Mouse (Mus musculus) C2C12 (cell line): ENCODE measurements around the gene Rars2. TPM values are rescaled to one million over a fixed set of nuclear protein-coding genes. Genes with fewer than 3 reads are reported as not detected.

Source experiments
- H3K27me3 ChIP-seq: one replicate; pipeline ENCODE4 v1.6.1; 2011; ENCODE audit not compliant: control insufficient read depth, insufficient read depth, insufficient read length
- H3K36me3 ChIP-seq: one replicate; pipeline ENCODE4 v1.6.1; 2011; ENCODE audit not compliant: control insufficient read depth, insufficient read depth
- H3K4me3 ChIP-seq: one replicate; pipeline ENCODE4 v1.5.1; 2011; ENCODE audit warnings: mild to moderate bottlenecking, control low read depth; ENCODE audit not compliant: poor library complexity, insufficient read depth, severe bottlenecking
- H3K79me2 ChIP-seq: one replicate; pipeline ENCODE4 v1.6.1; 2011; ENCODE audit not compliant: control insufficient read depth, insufficient read depth
- H3K79me3 ChIP-seq: one replicate; pipeline ENCODE4 v1.6.1; 2011; ENCODE audit warnings: low read depth, control low read depth
- H3ac ChIP-seq: one replicate; pipeline ENCODE3; 2011; ENCODE audit warnings: low read depth; ENCODE audit not compliant: control insufficient read depth, insufficient read length
- CEBPB ChIP-seq: IDR thresholded peaks from one replicate; pipeline ENCODE4 v1.6.1; 2011; ENCODE audit warnings: low read depth, mild to moderate bottlenecking, control low read depth, moderate library complexity
- CTCF ChIP-seq: IDR thresholded peaks from one replicate; pipeline ENCODE4 v1.5.1; 2011; ENCODE audit not compliant: control insufficient read depth, insufficient read depth, insufficient read length
- FOSL1 ChIP-seq: IDR thresholded peaks from one replicate; pipeline ENCODE4 v1.8.0; 2011; ENCODE audit warnings: mild to moderate bottlenecking, low read length; ENCODE audit not compliant: poor library complexity, insufficient read depth, severe bottlenecking
- MAX ChIP-seq: IDR thresholded peaks from one replicate; pipeline ENCODE4 v1.6.1; 2011; ENCODE audit warnings: mild to moderate bottlenecking, control low read depth
- MYOD1 ChIP-seq: IDR thresholded peaks from one replicate; pipeline ENCODE4 v1.6.1; 2011; ENCODE audit warnings: low read depth; ENCODE audit not compliant: control insufficient read depth, insufficient read length
- MYOG ChIP-seq: IDR thresholded peaks from one replicate; pipeline ENCODE4 v1.6.1; 2011; ENCODE audit not compliant: control insufficient read depth, insufficient read length; ENCODE audit errors: extremely low read depth
- USF1 ChIP-seq: IDR thresholded peaks from one replicate; pipeline ENCODE4 v1.6.1; 2011; ENCODE audit warnings: low read depth, mild to moderate bottlenecking, control low read depth, moderate library complexity
- polyA plus RNA-seq: library from polyadenylated mRNA; unstranded; fragments of >200 nt; fragmentation: generic; extraction: Trizol; gene quantifications from one replicate; pipeline ENCODE4 v1.2.1, GENCODE M21; 2012; ENCODE audit warnings: missing spikeins

Gene Rars2
- polyA plus RNA-seq, 1 experiment = 9.7 TPM

DNA sequence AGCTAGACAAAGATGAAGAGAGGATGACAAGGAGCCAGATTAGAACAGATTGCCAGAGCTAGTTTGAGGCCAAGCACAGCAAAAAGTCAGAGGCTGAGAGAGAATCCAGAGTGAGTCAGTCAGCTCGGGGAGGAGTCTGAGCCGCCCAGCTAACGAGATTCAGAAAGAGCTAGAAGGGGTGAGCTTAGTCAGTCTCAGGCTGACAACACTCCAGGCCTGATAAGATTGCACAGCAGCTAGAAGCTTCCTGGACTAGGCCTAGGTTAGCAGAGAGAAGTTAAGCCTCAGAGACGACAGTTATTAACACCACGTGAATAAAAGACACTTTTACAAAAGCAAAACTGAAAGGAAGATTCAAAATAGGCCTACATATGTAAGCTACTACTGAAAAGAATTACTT lies 53.2 kb downstream of the Rars2 start:
- no peaks in the 10 kb centered on the region for H3K27me3 ChIP-seq
- H3K4me3 ChIP-seq = no peak overlapping the region
- no peaks in the 10 kb centered on the region for H3K79me3 ChIP-seq
- H3K36me3 ChIP-seq = peaks cover 65% of the 10 kb centered on the region
- no peak for TF ChIP-seq MYOG
- H3ac ChIP-seq = no peak overlapping the region
- no peaks in the 10 kb centered on the region for H3K79me2 ChIP-seq

GRCm38 (mm10) chr4:34673721-34674120 lies 59.0 kb downstream of the Rars2 start:
- no peak overlapping the region for H3ac ChIP-seq
- H3K79me2 ChIP-seq = no peaks in the 10 kb centered on the region
- peaks cover 34% of the 10 kb centered on the region for H3K36me3 ChIP-seq
- no peak for TF ChIP-seq MYOD1
- TF ChIP-seq FOSL1 = no peak
- TF ChIP-seq MAX = no peak
- TF ChIP-seq CEBPB = no peak
- TF ChIP-seq CTCF = no peak
- no peak for TF ChIP-seq USF1
- TF ChIP-seq MYOG = no peak
- no peaks in the 10 kb centered on the region for H3K27me3 ChIP-seq
- H3K4me3 ChIP-seq = no peak overlapping the region
- H3K79me3 ChIP-seq = no peaks in the 10 kb centered on the region

DNA sequence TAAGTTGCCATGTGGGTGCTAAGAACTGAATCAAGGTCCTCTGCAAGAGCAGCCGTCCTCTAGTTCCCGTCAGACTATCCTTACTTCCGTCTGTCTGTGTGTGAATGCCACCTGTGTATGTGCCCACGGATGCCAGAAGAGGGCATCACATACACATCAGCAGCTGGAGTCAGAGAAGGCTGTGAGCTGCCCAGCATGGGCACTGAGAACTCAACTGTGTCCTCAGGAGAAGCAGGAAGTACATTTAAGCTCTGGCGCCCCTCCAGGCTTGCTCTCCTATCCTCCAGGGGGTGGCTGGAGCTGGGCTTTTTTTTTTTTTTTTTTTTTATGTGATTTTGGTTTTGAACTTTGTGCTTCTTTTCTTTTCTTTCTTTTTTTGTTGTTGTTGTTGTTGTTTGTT lies 65.8 kb downstream of the Rars2 start:
- Histone ChIP-seq H3K4me3 (no peak overlapping the region), H3ac (no peak overlapping the region)
- no peak for TF ChIP-seq MYOD1
- no peak for TF ChIP-seq FOSL1
- TF ChIP-seq USF1 = no peak
- no peak for TF ChIP-seq MYOG
- TF ChIP-seq CTCF = no peak
- no peak for TF ChIP-seq CEBPB
- TF ChIP-seq MAX = no peak

DNA sequence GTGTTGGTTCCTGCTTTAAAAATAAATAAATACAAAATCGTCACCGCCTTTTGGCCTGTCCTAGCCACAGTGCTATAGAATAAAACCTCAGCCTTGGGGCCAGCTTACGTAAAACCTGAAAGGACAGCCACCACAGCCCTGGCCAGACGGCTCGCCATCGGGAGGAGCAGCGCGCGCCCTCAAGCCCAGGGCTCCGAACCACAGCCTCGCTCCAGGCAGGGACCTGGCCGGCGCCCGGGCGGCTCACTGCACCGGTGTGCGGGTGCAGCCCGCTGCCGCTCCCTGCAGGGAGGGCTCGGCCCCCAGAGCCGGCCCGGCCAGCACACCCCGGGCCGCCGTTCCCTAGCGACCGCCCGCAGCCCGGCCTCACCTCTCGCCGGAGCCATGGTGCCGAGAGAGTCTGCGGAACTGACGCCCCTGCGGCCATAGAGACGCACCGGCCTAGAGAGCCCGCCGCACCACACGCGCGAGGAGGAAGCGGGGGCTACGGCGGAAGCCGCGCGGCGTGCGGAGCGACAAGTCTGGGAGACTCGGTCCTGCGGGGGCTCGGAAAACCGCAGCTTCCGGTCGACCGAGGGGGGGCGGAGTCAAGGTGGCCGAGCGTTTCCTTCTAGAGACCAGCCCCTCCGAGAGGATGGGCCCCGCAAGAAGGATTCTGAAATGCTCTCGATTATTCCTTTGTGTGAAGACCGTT lies 72.3 kb downstream of the Rars2 start, which contains the start of gene Slc35a1:
TSS of gene Slc35a1 (minus strand) at position 565 of the 694 bp plus-strand sequence.
- Histone ChIP-seq H3K4me3 (peak within 1 kb of the TSS; percentile 52), H3K79me2 (peaks cover 32% of the 10 kb centered on the region), H3K27me3 (no peaks in the 10 kb centered on the region), H3K36me3 (no peaks in the 10 kb centered on the region), H3ac (peak within 1 kb of the TSS; percentile 82), H3K79me3 (peaks cover 6% of the 10 kb centered on the region)
- TF ChIP-seq CTCF (no peak), MAX (no peak), FOSL1 (no peak), USF1 (no peak)

More for the DNA sequence above, 65.8 kb downstream of the Rars2 start:
- peaks cover 17% of the 10 kb centered on the region for H3K79me2 ChIP-seq
- no peaks in the 10 kb centered on the region for H3K27me3 ChIP-seq
- H3K79me3 ChIP-seq = peaks cover 2% of the 10 kb centered on the region
- peaks cover 7% of the 10 kb centered on the region for H3K36me3 ChIP-seq

DNA sequence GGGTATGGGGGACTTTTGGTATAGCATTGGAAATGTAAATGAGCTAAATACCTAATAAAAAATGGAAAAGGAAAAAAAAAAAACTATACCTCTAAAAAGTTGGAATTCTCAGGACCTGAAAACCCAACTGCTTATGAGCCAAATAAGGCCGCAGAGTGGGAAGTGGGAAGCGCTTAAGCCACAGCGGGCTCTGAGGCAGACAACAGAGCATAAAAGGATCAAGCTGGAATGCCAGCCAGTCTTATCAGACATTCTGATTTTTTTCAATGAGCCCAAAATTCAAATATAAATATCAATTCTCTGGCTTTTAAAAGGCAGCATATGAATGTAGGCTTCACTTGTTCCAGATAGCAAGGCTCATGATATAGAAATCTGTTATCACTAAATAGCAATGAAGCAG lies 73.3 kb downstream of the Rars2 start:
- Histone ChIP-seq H3ac (no peak overlapping the region), H3K27me3 (no peaks in the 10 kb centered on the region), H3K79me3 (peaks cover 6% of the 10 kb centered on the region), H3K36me3 (no peaks in the 10 kb centered on the region), H3K79me2 (peaks cover 32% of the 10 kb centered on the region), H3K4me3 (no peak overlapping the region)
- TF ChIP-seq MAX = no peak
- no peak for TF ChIP-seq FOSL1
- TF ChIP-seq MYOG = no peak
- TF ChIP-seq USF1 = no peak
- no peak for TF ChIP-seq MYOD1
- TF ChIP-seq CEBPB = no peak
- TF ChIP-seq CTCF = no peak

DNA sequence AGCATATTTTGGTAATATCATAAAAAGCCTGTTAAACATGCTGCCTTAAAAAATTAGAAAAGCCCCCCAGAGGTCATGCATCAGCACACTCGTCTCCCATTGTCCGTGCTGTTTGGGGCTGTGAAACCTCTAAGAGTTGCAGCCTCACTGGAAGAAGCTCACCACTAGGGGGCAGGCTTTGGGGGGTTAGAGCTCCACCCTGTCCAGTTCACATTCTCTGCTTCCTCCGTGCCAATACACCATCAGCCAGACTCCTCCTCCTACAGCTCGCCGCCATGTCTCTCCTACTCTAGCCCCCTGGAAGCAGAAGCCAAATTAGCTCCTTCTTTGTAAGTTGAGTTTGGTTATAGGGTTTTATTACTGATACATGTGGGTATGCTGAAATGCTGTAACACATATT lies 86.8 kb downstream of the Rars2 start:
- H3K79me2 ChIP-seq = no peaks in the 10 kb centered on the region
- no peak overlapping the region for H3K4me3 ChIP-seq
- no peaks in the 10 kb centered on the region for H3K79me3 ChIP-seq
- no peak overlapping the region for H3ac ChIP-seq
- H3K36me3 ChIP-seq = no peaks in the 10 kb centered on the region
- TF ChIP-seq CTCF = peak; percentile 21
- no peak for TF ChIP-seq FOSL1
- no peaks in the 10 kb centered on the region for H3K27me3 ChIP-seq
